Comparison of ENCODE assay signal across 9 mouse cellular contexts in genomic region chr5:91739433-91740158, GRCm38 (mm10).
A peak's percentile ranks its signal among the peaks of the same experiment; 100 is the strongest.
DNase-seq lines count a peak whose midpoint lies in the region; ATAC-seq lines count a peak whose summit lies in the region.
"Had no signal": no experiment of that assay in that cellular context is flagged by ENCODE, and none has a peak within 500 bp of the region (broad histone marks: within the 10 kb centered on the region; RNA-seq: fewer than 3 reads in every experiment).

No protein-coding gene starts in this region.

- no peaks in the 10 kb centered on the region for H3K36me3 ChIP-seq in forebrain, embryonic 15.5 days
- no peaks in the 10 kb centered on the region for H3K36me3 ChIP-seq in forebrain, embryonic 13.5 days (ENCODE audit: poor library complexity, severe bottlenecking)
- H3K36me3 ChIP-seq: midbrain, embryonic 12.5 days had no signal

- H3K4me2 ChIP-seq in forebrain, embryonic 15.5 days (replicated peaks), result no peak overlapping the region
- H3K4me2 ChIP-seq in forebrain, embryonic 13.5 days, result no peak overlapping the region
- H3K4me2 ChIP-seq: midbrain, embryonic 12.5 days had no signal

- WGBS in forebrain, embryonic 15.5 days, result 75% methylated on average over 16 of the region's 16 CpGs
- 77% methylated on average over 16 of the region's 16 CpGs for WGBS in forebrain, embryonic 13.5 days

- peak; percentile 39 for DNase-seq in embryo, embryonic 9.5 days (ENCODE audit: extremely low spot score)
- peak; percentile 3 to 12 for DNase-seq in heart, postnatal 36 days
- DNase-seq in layer of hippocampus, postnatal 36 days, result peak; percentile 29 to 37
- peak; percentile 14 for DNase-seq in ovary, postnatal 36 days (ENCODE audit: low spot score)
- no peak for DNase-seq in adipocyte (ENCODE audit: low spot score)
- no peak for DNase-seq in thymus, postnatal 0 days (ENCODE audit: low spot score)

- ATAC-seq in forebrain, embryonic 15.5 days (replicated peaks), result 0 out of 2 replicates have a peak, but pooled peaks have one; percentile 51
- no peak for ATAC-seq in forebrain, embryonic 13.5 days

- H3K27ac ChIP-seq in forebrain, embryonic 15.5 days (replicated peaks), result no peak overlapping the region
- H3K27ac ChIP-seq in forebrain, embryonic 13.5 days, result no peak overlapping the region
- H3K27ac ChIP-seq: midbrain, embryonic 12.5 days had no signal

- H3K9me3 ChIP-seq in forebrain, embryonic 15.5 days, result no peaks in the 10 kb centered on the region
- no peaks in the 10 kb centered on the region for H3K9me3 ChIP-seq in forebrain, embryonic 13.5 days (replicated peaks)
- H3K9me3 ChIP-seq: midbrain, embryonic 12.5 days had no signal

- no peak overlapping the region for H3K9ac ChIP-seq in forebrain, embryonic 15.5 days (replicated peaks)
- H3K9ac ChIP-seq in forebrain, embryonic 13.5 days, result no peak overlapping the region
- H3K9ac ChIP-seq: midbrain, embryonic 12.5 days had no signal

- intact Hi-C loops in heart, postnatal 36 days (cut with DNase I), result no loop called here

- H3K4me3 ChIP-seq in forebrain, embryonic 15.5 days, result no peak overlapping the region
- H3K4me3 ChIP-seq in forebrain, embryonic 13.5 days, result no peak overlapping the region
- H3K4me3 ChIP-seq: midbrain, embryonic 12.5 days had no signal

- no peaks in the 10 kb centered on the region for H3K4me1 ChIP-seq in forebrain, embryonic 15.5 days
- H3K4me1 ChIP-seq in forebrain, embryonic 13.5 days, result no peaks in the 10 kb centered on the region
- H3K4me1 ChIP-seq: midbrain, embryonic 12.5 days had no signal

- no peaks in the 10 kb centered on the region for H3K27me3 ChIP-seq in forebrain, embryonic 15.5 days
- no peaks in the 10 kb centered on the region for H3K27me3 ChIP-seq in forebrain, embryonic 13.5 days

Comparison
In these comparisons a context has a peak if more than half of its experiments do, and no peak if none do; other contexts are left out.
1. DNase-seq: peak in embryo, embryonic 9.5 days (single experiment), heart, postnatal 36 days (2 of 2), layer of hippocampus, postnatal 36 days (2 of 2) and ovary, postnatal 36 days (single experiment); none in adipocyte (single experiment) and thymus, postnatal 0 days (single experiment).